Mouse (Mus musculus) intestine, embryonic 16.5 days (tissue): ENCODE data around the gene Gtf3c2. TPM values are rescaled to one million over a fixed set of nuclear protein-coding genes. Genes with fewer than 3 reads are reported as not detected.

Source experiments
- ATAC-seq: fragments of 200-750 bp; cut with Nextera tagmentation; 2 replicates; pipeline ENCODE4 v1.8.0; 2017; ENCODE audit warnings: moderate TSS enrichment, moderate library complexity
- H3K27ac ChIP-seq: fragments of 300-500 bp; sonication (generic); 2 replicates; pipeline ENCODE4 v1.5.1; 2014; ENCODE audit warnings: mild to moderate bottlenecking, low read length
- H3K27me3 ChIP-seq: fragments of 300-500 bp; sonication (generic); replicated peaks from 2 replicates; pipeline ENCODE4 v1.6.1; 2014; ENCODE audit warnings: low read length, control low read depth, mixed read lengths; ENCODE audit not compliant: control insufficient read depth, insufficient read depth
- H3K36me3 ChIP-seq: fragments of 300-500 bp; sonication (generic); 2 replicates; pipeline ENCODE4 v1.6.1; 2014; ENCODE audit warnings: low read length, control low read depth; ENCODE audit not compliant: control insufficient read depth, insufficient read depth
- H3K4me1 ChIP-seq: fragments of 300-500 bp; sonication (generic); 2 replicates; pipeline ENCODE4 v1.6.1; 2014; ENCODE audit warnings: low read length, control low read depth, mixed read lengths; ENCODE audit not compliant: control insufficient read depth, insufficient read depth
- H3K4me2 ChIP-seq: fragments of 300-500 bp; sonication (generic); 2 replicates; pipeline ENCODE4 v1.6.1; 2014; ENCODE audit warnings: low read depth, low read length, control low read depth
- H3K4me3 ChIP-seq: fragments of 300-500 bp; sonication (generic); 2 replicates; pipeline ENCODE4 v1.5.1; 2014; ENCODE audit warnings: mild to moderate bottlenecking, low read length
- H3K9ac ChIP-seq: fragments of 300-500 bp; sonication (generic); 2 replicates; pipeline ENCODE4 v1.6.1; 2014; ENCODE audit warnings: low read depth, low read length
- H3K9me3 ChIP-seq: fragments of 300-500 bp; sonication (generic); 2 replicates; pipeline ENCODE4 v1.6.1; 2016; ENCODE audit warnings: low read length, control low read depth; ENCODE audit not compliant: control insufficient read depth
- WGBS: fragments of 180-500 bp; shearing (Covaris S2); extraction: QIAGEN DNeasy Blood & Tissue Kit; methylation state at CpG from one replicate; pipeline ENCODE4 v1.1.7; 2014; 5-methylcytosine and 5-hydroxymethylcytosine counted together
- polyA plus RNA-seq: library from polyadenylated mRNA; unstranded; fragments of >200 nt; fragmentation: Nextera tagmentation; extraction: Ambion mirVana; gene quantifications from 2 replicates; pipeline ENCODE4 v1.2.1, GENCODE M21; 2015

Gtf3c2 gene
- polyA plus RNA-seq = 56.4 and 60.3 TPM in 2 replicates

DNA sequence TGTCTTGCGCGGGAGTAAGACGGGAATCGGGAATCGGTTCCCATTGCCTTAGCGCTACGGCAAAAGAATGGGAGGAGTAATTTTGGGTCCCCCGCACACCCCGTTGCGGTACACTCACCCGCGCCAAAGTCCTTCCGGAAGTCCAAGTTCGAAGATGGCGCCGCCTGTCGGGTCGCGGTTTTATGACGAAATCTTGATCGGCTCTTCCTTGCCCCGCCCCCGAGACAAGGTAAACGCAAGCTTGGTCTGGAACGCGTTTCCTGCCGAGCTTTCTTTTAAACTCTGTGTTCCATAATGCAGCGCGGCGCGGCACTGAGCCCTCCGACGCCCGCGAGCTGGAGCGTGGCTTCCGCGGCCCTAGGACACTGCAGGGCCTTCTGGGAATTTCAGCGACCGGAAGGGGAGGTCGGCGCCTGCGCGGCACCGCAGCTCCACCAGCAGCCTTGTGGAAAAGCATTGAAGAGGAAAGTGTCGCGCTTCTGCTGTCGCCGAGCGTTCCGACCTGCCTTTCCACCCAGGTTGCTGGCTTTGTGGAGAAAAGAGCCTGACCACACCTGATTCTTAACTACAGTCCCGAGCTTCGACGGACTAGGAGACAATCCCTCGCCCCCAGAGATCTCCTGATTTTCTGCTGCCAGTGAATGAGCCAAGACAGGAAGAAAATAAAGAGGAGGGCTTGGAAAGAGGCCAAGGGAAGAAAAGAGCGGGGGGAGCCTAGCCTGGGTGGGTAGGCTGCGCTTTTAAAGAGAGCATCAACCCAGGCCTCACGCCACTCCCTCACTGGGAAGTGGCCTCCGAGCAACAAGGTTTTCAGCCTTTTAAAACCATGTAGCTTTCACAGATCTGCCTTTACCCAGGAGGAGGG lies at the start of gene Gtf3c2, which contains the start of gene Gm29609:
TSS of gene Gtf3c2 (minus strand) at position 379 of the 865 bp plus-strand sequence.
TSS of gene Gm29609 (minus strand) at position 146 of the 865 bp plus-strand sequence.
- H3K36me3 ChIP-seq = no peaks in the 10 kb centered on the region
- under 1% methylated on average over 59 of the region's 59 CpGs for WGBS

GRCm38 (mm10) chr5:31226641-31227040 lies 46.7 kb upstream of the Gtf3c2 start:
- ATAC-seq = no peak
- no peaks in the 10 kb centered on the region for H3K4me1 ChIP-seq
- H3K9ac ChIP-seq = no peak overlapping the region
- H3K4me2 ChIP-seq = no peak overlapping the region
- WGBS = 65% methylated on average over 1 of the region's 1 CpGs
- H3K27me3 ChIP-seq = no peaks in the 10 kb centered on the region
- H3K4me3 ChIP-seq = no peak overlapping the region
- H3K27ac ChIP-seq = no peak overlapping the region
- H3K9me3 ChIP-seq = no peaks in the 10 kb centered on the region
- no peaks in the 10 kb centered on the region for H3K36me3 ChIP-seq

More for the DNA sequence above, at the start of gene Gtf3c2, which contains the start of gene Gm29609:
- ATAC-seq = peak; percentile 99
- peak within 1 kb of the TSS; percentile 99 for H3K27ac ChIP-seq
- H3K27me3 ChIP-seq = no peaks in the 10 kb centered on the region
- H3K4me2 ChIP-seq = peak within 1 kb of the TSS; percentile 84
- H3K9ac ChIP-seq = peak within 1 kb of the TSS; percentile 85
- H3K9me3 ChIP-seq = no peaks in the 10 kb centered on the region
- peak within 1 kb of the TSS; percentile 91 for H3K4me3 ChIP-seq
- H3K4me1 ChIP-seq = 0 out of 2 replicates have a peak, but pooled peaks cover 3% of the 10 kb centered on the region

- Histone ChIP-seq H3K36me3 (no peaks in the 10 kb centered on the region), H3K4me2 (no peak overlapping the region), H3K4me3 (no peak overlapping the region), H3K4me1 (peaks cover 10% of the 10 kb centered on the region), H3K9ac (no peak overlapping the region), H3K27ac (no peak overlapping the region), H3K9me3 (no peaks in the 10 kb centered on the region), H3K27me3 (no peaks in the 10 kb centered on the region)
- no peak for ATAC-seq
- 95% methylated on average over 9 of the region's 9 CpGs for WGBS
Observed at GRCm38 (mm10) chr5:31222696-31223095, 42.8 kb upstream of the Gtf3c2 start.

- H3K27me3 ChIP-seq = no peaks in the 10 kb centered on the region
- H3K4me1 ChIP-seq = peaks cover 10% of the 10 kb centered on the region
- peak overlapping the region; percentile 76 for H3K4me3 ChIP-seq
- no peaks in the 10 kb centered on the region for H3K9me3 ChIP-seq
- peak overlapping the region; percentile 87 for H3K9ac ChIP-seq
- ATAC-seq = no peak; the same call in 1 of the 2 replicates
- H3K27ac ChIP-seq = peak overlapping the region; percentile 89
- 14% methylated on average over 11 of the region's 11 CpGs for WGBS
- peak overlapping the region; percentile 93 for H3K4me2 ChIP-seq
- H3K36me3 ChIP-seq = no peaks in the 10 kb centered on the region
Observed at GRCm38 (mm10) chr5:31221304-31221945, 41.5 kb upstream of the Gtf3c2 start.

DNA sequence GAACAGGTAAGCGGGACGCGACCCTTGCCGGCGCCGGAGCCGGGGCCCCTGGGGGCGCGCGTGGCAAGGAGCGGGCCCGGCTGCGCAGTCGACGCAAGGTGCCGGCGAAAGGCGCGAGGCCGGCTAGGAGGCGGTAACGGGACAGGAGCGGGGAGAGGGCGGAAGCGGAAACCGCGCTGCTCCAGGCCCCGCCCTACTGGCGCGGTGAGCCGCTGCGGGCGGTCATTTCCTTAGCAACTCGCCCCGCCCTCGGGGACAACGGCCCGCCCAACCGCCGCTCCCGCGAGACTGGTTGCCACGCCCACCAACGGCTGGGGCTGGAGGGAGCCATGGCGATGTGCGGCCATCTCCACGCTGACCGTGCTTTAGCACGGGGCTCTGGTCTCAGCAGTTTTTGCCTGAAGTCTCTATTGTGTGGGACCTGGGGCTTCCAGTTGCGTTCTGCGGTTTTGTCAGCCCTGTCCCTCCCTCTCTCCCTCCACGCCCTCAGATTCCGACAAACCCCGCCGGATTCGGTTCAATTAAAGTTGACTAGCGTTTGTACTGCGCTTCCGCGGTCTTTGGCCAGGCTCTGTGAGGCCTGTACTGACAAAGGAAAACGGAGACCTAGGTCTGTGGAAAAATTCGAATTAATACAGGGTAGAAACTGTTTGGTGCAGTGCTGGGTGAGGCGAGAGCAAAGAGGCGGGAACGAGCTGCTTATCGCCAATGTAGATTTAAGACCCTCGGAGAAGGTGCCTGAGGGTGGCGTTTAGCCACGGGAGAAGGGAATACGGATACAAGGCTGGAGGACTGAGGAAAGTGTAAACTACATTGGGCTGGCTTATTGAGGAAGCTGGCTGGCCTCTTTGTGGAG lies 40.7 kb upstream of the Gtf3c2 start, which contains the start of gene Ppm1g:
TSS of gene Ppm1g (minus strand) at position 240 of the 856 bp plus-strand sequence.
- Histone ChIP-seq H3K4me3 (peak within 1 kb of the TSS; percentile 76), H3K36me3 (no peaks in the 10 kb centered on the region), H3K4me2 (peak within 1 kb of the TSS; percentile 93), H3K27me3 (no peaks in the 10 kb centered on the region), H3K9me3 (no peaks in the 10 kb centered on the region), H3K9ac (peak within 1 kb of the TSS; percentile 87), H3K27ac (peak within 1 kb of the TSS; percentile 89), H3K4me1 (peaks cover 10% of the 10 kb centered on the region)
- peak; percentile 97 for ATAC-seq
- WGBS = under 1% methylated on average over 69 of the region's 70 CpGs

- Histone ChIP-seq H3K27me3 (no peaks in the 10 kb centered on the region), H3K4me2 (peak overlapping the region; percentile 63), H3K36me3 (no peaks in the 10 kb centered on the region), H3K9me3 (no peaks in the 10 kb centered on the region), H3K27ac (peak overlapping the region; percentile 81), H3K4me3 (peak overlapping the region; percentile 76), H3K9ac (peak overlapping the region; percentile 82), H3K4me1 (peaks cover 10% of the 10 kb centered on the region)
- peak; percentile 78 for ATAC-seq
- 0% methylated on average over 40 of the region's 40 CpGs for WGBS
Observed at GRCm38 (mm10) chr5:31219911-31220447, 40.0 kb upstream of the Gtf3c2 start.

GRCm38 (mm10) chr5:31219474-31219873 lies 39.5 kb upstream of the Gtf3c2 start:
- Histone ChIP-seq H3K27ac (peak overlapping the region; percentile 81), H3K9me3 (no peaks in the 10 kb centered on the region), H3K27me3 (no peaks in the 10 kb centered on the region), H3K4me1 (peaks cover 10% of the 10 kb centered on the region), H3K4me2 (peak overlapping the region; percentile 63), H3K36me3 (no peaks in the 10 kb centered on the region), H3K4me3 (peak overlapping the region; percentile 76), H3K9ac (peak overlapping the region; percentile 82)
- WGBS = 1% methylated on average over 11 of the region's 11 CpGs
- no peak for ATAC-seq

GRCm38 (mm10) chr5:31219070-31219469 lies 39.1 kb upstream of the Gtf3c2 start:
- Histone ChIP-seq H3K27ac (no peak overlapping the region), H3K9me3 (no peaks in the 10 kb centered on the region), H3K36me3 (no peaks in the 10 kb centered on the region), H3K4me3 (peak overlapping the region; percentile 31), H3K4me1 (peaks cover 10% of the 10 kb centered on the region), H3K9ac (no peak overlapping the region), H3K4me2 (peak overlapping the region; percentile 51), H3K27me3 (no peaks in the 10 kb centered on the region)
- WGBS = 0% methylated on average over 2 of the region's 2 CpGs
- ATAC-seq = no peak
